23 mouse cellular contexts compared by ENCODE assay signal in the genomic region with DNA sequence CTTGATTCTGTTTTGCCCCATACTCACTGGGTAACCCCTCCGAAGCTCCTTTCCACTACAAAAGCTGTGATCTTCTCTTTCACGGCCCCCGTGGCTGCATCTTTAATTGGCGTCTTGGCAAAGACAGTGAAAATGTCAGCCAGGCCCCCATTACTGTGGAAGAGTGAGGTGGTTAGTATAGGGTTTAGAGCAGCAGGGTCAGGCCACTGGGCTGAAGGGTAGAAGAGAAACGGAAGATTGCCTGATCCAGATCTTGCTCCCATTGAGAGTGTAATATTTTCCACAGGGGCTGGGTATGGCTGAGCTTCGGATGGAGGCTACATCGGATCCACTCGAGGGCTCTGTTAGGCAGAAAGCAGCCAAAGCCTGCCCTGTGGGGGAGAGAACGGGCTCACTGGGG. TPM values are rescaled to one million over a fixed set of nuclear protein-coding genes. Genes with fewer than 3 reads are reported as not detected.
DNase-seq lines count a peak whose midpoint lies in the region; ATAC-seq and TF ChIP-seq lines count a peak whose summit lies in the region.
"Had no signal": no experiment of that assay in that cellular context is flagged by ENCODE, and none has a peak within 500 bp of the region (broad histone marks: within the 10 kb centered on the region; RNA-seq: fewer than 3 reads in every experiment).

No protein-coding gene starts in this region.

- peaks cover 62% of the 10 kb centered on the region for H3K36me3 ChIP-seq in forebrain, embryonic 13.5 days (ENCODE audit: poor library complexity, severe bottlenecking)
- peaks cover 52% of the 10 kb centered on the region for H3K36me3 ChIP-seq in forebrain, embryonic 15.5 days
- H3K36me3 ChIP-seq in heart, embryonic 13.5 days: peaks cover 64% of the 10 kb centered on the region
- H3K36me3 ChIP-seq in midbrain, embryonic 13.5 days: peaks cover 57% of the 10 kb centered on the region
- H3K36me3 ChIP-seq in midbrain, postnatal 0 days (ENCODE audit: insufficient read depth, low read length): peaks cover 56% of the 10 kb centered on the region

- H3K9me3 ChIP-seq in forebrain, embryonic 13.5 days (replicated peaks): no peaks in the 10 kb centered on the region
- H3K9me3 ChIP-seq in forebrain, embryonic 15.5 days: no peaks in the 10 kb centered on the region
- no peaks in the 10 kb centered on the region for H3K9me3 ChIP-seq in heart, embryonic 13.5 days
- no peaks in the 10 kb centered on the region for H3K9me3 ChIP-seq in midbrain, embryonic 13.5 days
- H3K9me3 ChIP-seq in midbrain, postnatal 0 days (ENCODE audit: low read length): no peaks in the 10 kb centered on the region
- H3K9me3 ChIP-seq: embryonic facial prominence, embryonic 10.5 days; embryonic facial prominence, embryonic 12.5 days; G1E had no signal

- DNase-seq in heart, postnatal 4 days: no peak
- DNase-seq in midbrain, postnatal 0 days (ENCODE audit: low spot score): no peak
- DNase-seq in testis, postnatal 10 days (ENCODE audit: low spot score): peak; percentile 37
- no peak for DNase-seq in testis, postnatal 14 days (ENCODE audit: low spot score)
- DNase-seq: adrenal gland, adult 8-10 months; adrenal gland, postnatal 36 days; B cell, adult 2 months; cerebellum, adult 11-12 months; cerebellum, adult 9-10 months; cerebellum, postnatal 10 days; cerebellum, postnatal 25 days had no signal

- no peak overlapping the region for H3K4me2 ChIP-seq in forebrain, embryonic 13.5 days
- H3K4me2 ChIP-seq in forebrain, embryonic 15.5 days (replicated peaks): no peak overlapping the region
- no peak overlapping the region for H3K4me2 ChIP-seq in heart, embryonic 13.5 days
- H3K4me2 ChIP-seq in midbrain, embryonic 13.5 days (replicated peaks): no peak overlapping the region
- no peak overlapping the region for H3K4me2 ChIP-seq in midbrain, postnatal 0 days (ENCODE audit: low read depth, low read length, poor library complexity, severe bottlenecking)
- H3K4me2 ChIP-seq: embryonic facial prominence, embryonic 12.5 days had no signal

- H3K27me3 ChIP-seq in forebrain, embryonic 13.5 days: no peaks in the 10 kb centered on the region
- no peaks in the 10 kb centered on the region for H3K27me3 ChIP-seq in forebrain, embryonic 15.5 days
- no peaks in the 10 kb centered on the region for H3K27me3 ChIP-seq in heart, embryonic 13.5 days (replicated peaks)
- H3K27me3 ChIP-seq in midbrain, embryonic 13.5 days: no peaks in the 10 kb centered on the region
- no peaks in the 10 kb centered on the region for H3K27me3 ChIP-seq in midbrain, postnatal 0 days (ENCODE audit: insufficient read depth, low read length)
- H3K27me3 ChIP-seq: CH12.LX; embryonic facial prominence, embryonic 12.5 days; Patski had no signal

- H3K4me1 ChIP-seq in forebrain, embryonic 13.5 days: peaks cover 26% of the 10 kb centered on the region
- H3K4me1 ChIP-seq in forebrain, embryonic 15.5 days: peaks cover 27% of the 10 kb centered on the region
- peaks cover 34% of the 10 kb centered on the region for H3K4me1 ChIP-seq in heart, embryonic 13.5 days
- peaks cover 30% of the 10 kb centered on the region for H3K4me1 ChIP-seq in midbrain, embryonic 13.5 days (replicated peaks)
- peaks cover 16% of the 10 kb centered on the region; the same call in 1 of the 2 replicates for H3K4me1 ChIP-seq in midbrain, postnatal 0 days (ENCODE audit: insufficient read depth, low read length)

- no peak for TF ChIP-seq CTCF in midbrain, postnatal 0 days (IDR thresholded peaks at IDR 0.05)

- 0 out of 2 replicates have a peak overlapping the region, but pooled peaks have one; percentile 26 for H3K9ac ChIP-seq in forebrain, embryonic 13.5 days
- H3K9ac ChIP-seq in forebrain, embryonic 15.5 days (replicated peaks): no peak overlapping the region
- 0 out of 2 replicates have a peak overlapping the region, but pooled peaks have one; percentile 24 for H3K9ac ChIP-seq in heart, embryonic 13.5 days
- no peak overlapping the region for H3K9ac ChIP-seq in midbrain, embryonic 13.5 days (replicated peaks)
- no peak overlapping the region for H3K9ac ChIP-seq in midbrain, postnatal 0 days (replicated peaks; ENCODE audit: low read length, poor library complexity, severe bottlenecking)
- H3K9ac ChIP-seq: embryonic facial prominence, embryonic 12.5 days had no signal

- no peak for ATAC-seq in forebrain, embryonic 13.5 days
- no peak for ATAC-seq in forebrain, embryonic 15.5 days (replicated peaks)
- ATAC-seq in heart, embryonic 13.5 days (ENCODE audit: extremely low read depth, insufficient number of reproducible peaks, low FRiP score, low TSS enrichment): no peak
- no peak for ATAC-seq in midbrain, embryonic 13.5 days
- ATAC-seq in midbrain, postnatal 0 days (ENCODE audit: low FRiP score): no peak
- ATAC-seq: activated CD4-positive, CD25-positive, alpha-beta regulatory T cell, adult 4 months; CD4-positive, CD25-positive, alpha-beta regulatory T cell, adult 4 months; forebrain, embryonic 14.5 days; Patski had no signal

- 81% methylated on average over 9 of the region's 9 CpGs for WGBS in forebrain, embryonic 13.5 days
- WGBS in forebrain, embryonic 15.5 days: 83% methylated on average over 9 of the region's 9 CpGs
- 86% methylated on average over 9 of the region's 9 CpGs for WGBS in heart, embryonic 13.5 days
- 90% methylated on average over 9 of the region's 9 CpGs for WGBS in midbrain, embryonic 13.5 days
- WGBS in midbrain, postnatal 0 days: 82% methylated on average over 9 of the region's 9 CpGs

- no peak overlapping the region for H3K4me3 ChIP-seq in forebrain, embryonic 13.5 days
- no peak overlapping the region for H3K4me3 ChIP-seq in forebrain, embryonic 15.5 days
- no peak overlapping the region for H3K4me3 ChIP-seq in heart, embryonic 13.5 days
- H3K4me3 ChIP-seq in midbrain, embryonic 13.5 days (replicated peaks): no peak overlapping the region
- H3K4me3 ChIP-seq in midbrain, postnatal 0 days (ENCODE audit: low read depth, low read length): no peak overlapping the region
- H3K4me3 ChIP-seq: embryonic facial prominence, embryonic 12.5 days had no signal

- no peak overlapping the region for H3K27ac ChIP-seq in forebrain, embryonic 13.5 days
- no peak overlapping the region for H3K27ac ChIP-seq in forebrain, embryonic 15.5 days (replicated peaks)
- no peak overlapping the region for H3K27ac ChIP-seq in heart, embryonic 13.5 days (replicated peaks)
- H3K27ac ChIP-seq in midbrain, embryonic 13.5 days: 0 out of 2 replicates have a peak overlapping the region, but pooled peaks have one; percentile 19
- no peak overlapping the region for H3K27ac ChIP-seq in midbrain, postnatal 0 days (ENCODE audit: low read depth, low read length)
- H3K27ac ChIP-seq: embryonic facial prominence, embryonic 10.5 days; embryonic facial prominence, embryonic 12.5 days had no signal

RNA-seq across cellular contexts. Expression of a gene that starts 2.3 kb away (rescaled TPM):
- polyA plus RNA-seq in forebrain, embryonic 13.5 days (2015; fragmentation: Nextera tagmentation; extraction: Ambion mirVana): 48.7 and 51.3 TPM in 2 replicates
- 57.0 and 60.7 TPM in 2 replicates for polyA plus RNA-seq in forebrain, embryonic 15.5 days (2015; fragmentation: Nextera tagmentation; extraction: Ambion mirVana)
- 131 and 140 TPM in 2 replicates for polyA plus RNA-seq in heart, embryonic 13.5 days (2015; fragmentation: Nextera tagmentation; extraction: Ambion mirVana)
- 100 to 1,000 TPM; 862 to 957 TPM for total RNA-seq in heart, postnatal 4 days (2021)
- 48.4 and 51.7 TPM in 2 replicates for polyA plus RNA-seq in midbrain, embryonic 13.5 days (2015; fragmentation: Nextera tagmentation; extraction: Ambion mirVana)
- 35.9 and 42.7 TPM in 2 replicates for total RNA-seq in midbrain, postnatal 0 days (2014; rRNA removed)
- polyA plus RNA-seq in midbrain, postnatal 0 days (2015; fragmentation: Nextera tagmentation; extraction: Ambion mirVana): 62.1 and 64.2 TPM in 2 replicates

RNA-seq across cellular contexts. Expression of a gene that starts 3.8 kb away (rescaled TPM):
- 26.2 and 31.1 TPM in 2 replicates for polyA plus RNA-seq in forebrain, embryonic 13.5 days (2015; fragmentation: Nextera tagmentation; extraction: Ambion mirVana)
- 27.8 and 29.8 TPM in 2 replicates for polyA plus RNA-seq in forebrain, embryonic 15.5 days (2015; fragmentation: Nextera tagmentation; extraction: Ambion mirVana)
- polyA plus RNA-seq in heart, embryonic 13.5 days (2015; fragmentation: Nextera tagmentation; extraction: Ambion mirVana): 4.7 and 5.1 TPM in 2 replicates
- total RNA-seq in heart, postnatal 4 days (2021): 10 to 100 TPM; 13.2 to 15.5 TPM
- polyA plus RNA-seq in midbrain, embryonic 13.5 days (2015; fragmentation: Nextera tagmentation; extraction: Ambion mirVana): 34.9 and 37.2 TPM in 2 replicates
- 256 and 269 TPM in 2 replicates for total RNA-seq in midbrain, postnatal 0 days (2014; rRNA removed)
- polyA plus RNA-seq in midbrain, postnatal 0 days (2015; fragmentation: Nextera tagmentation; extraction: Ambion mirVana): 16.1 and 18.1 TPM in 2 replicates

RNA-seq across cellular contexts. Expression of a gene that starts 12.5 kb away (rescaled TPM):
- polyA plus RNA-seq in forebrain, embryonic 13.5 days (2015; fragmentation: Nextera tagmentation; extraction: Ambion mirVana): 31.8 and 35.4 TPM in 2 replicates
- polyA plus RNA-seq in forebrain, embryonic 15.5 days (2015; fragmentation: Nextera tagmentation; extraction: Ambion mirVana): 35.3 and 37.5 TPM in 2 replicates
- 20.7 and 22.0 TPM in 2 replicates for polyA plus RNA-seq in heart, embryonic 13.5 days (2015; fragmentation: Nextera tagmentation; extraction: Ambion mirVana)
- total RNA-seq in heart, postnatal 4 days (2021): 10 to 100 TPM; 13.1 to 14.0 TPM
- polyA plus RNA-seq in midbrain, embryonic 13.5 days (2015; fragmentation: Nextera tagmentation; extraction: Ambion mirVana): 27.6 and 35.4 TPM in 2 replicates
- total RNA-seq in midbrain, postnatal 0 days (2014; rRNA removed): 31.5 and 33.3 TPM in 2 replicates
- 19.0 and 20.0 TPM in 2 replicates for polyA plus RNA-seq in midbrain, postnatal 0 days (2015; fragmentation: Nextera tagmentation; extraction: Ambion mirVana)

RNA-seq across cellular contexts. Expression of a gene that starts 17.4 kb away (rescaled TPM):
- 78.5 and 79.9 TPM in 2 replicates for polyA plus RNA-seq in forebrain, embryonic 13.5 days (2015; fragmentation: Nextera tagmentation; extraction: Ambion mirVana)
- polyA plus RNA-seq in forebrain, embryonic 15.5 days (2015; fragmentation: Nextera tagmentation; extraction: Ambion mirVana): 71.5 and 75.6 TPM in 2 replicates
- polyA plus RNA-seq in heart, embryonic 13.5 days (2015; fragmentation: Nextera tagmentation; extraction: Ambion mirVana): 43.8 and 47.9 TPM in 2 replicates
- total RNA-seq in heart, postnatal 4 days (2021): 10 to 100 TPM; 25.0 to 30.3 TPM
- 74.2 and 82.2 TPM in 2 replicates for polyA plus RNA-seq in midbrain, embryonic 13.5 days (2015; fragmentation: Nextera tagmentation; extraction: Ambion mirVana)
- total RNA-seq in midbrain, postnatal 0 days (2014; rRNA removed): 42.4 and 45.2 TPM in 2 replicates
- polyA plus RNA-seq in midbrain, postnatal 0 days (2015; fragmentation: Nextera tagmentation; extraction: Ambion mirVana): 37.6 and 40.0 TPM in 2 replicates

RNA-seq across cellular contexts. Expression of a gene that starts 22.0 kb away (rescaled TPM):
- 598 and 670 TPM in 2 replicates for polyA plus RNA-seq in forebrain, embryonic 13.5 days (2015; fragmentation: Nextera tagmentation; extraction: Ambion mirVana)
- polyA plus RNA-seq in forebrain, embryonic 15.5 days (2015; fragmentation: Nextera tagmentation; extraction: Ambion mirVana): 610 and 626 TPM in 2 replicates
- polyA plus RNA-seq in heart, embryonic 13.5 days (2015; fragmentation: Nextera tagmentation; extraction: Ambion mirVana): 456 and 466 TPM in 2 replicates
- 100 to 1,000 TPM; 271 TPM for total RNA-seq in heart, postnatal 4 days (2021)
- 611 and 625 TPM in 2 replicates for polyA plus RNA-seq in midbrain, embryonic 13.5 days (2015; fragmentation: Nextera tagmentation; extraction: Ambion mirVana)
- 197 and 226 TPM in 2 replicates for total RNA-seq in midbrain, postnatal 0 days (2014; rRNA removed)
- 501 and 511 TPM in 2 replicates for polyA plus RNA-seq in midbrain, postnatal 0 days (2015; fragmentation: Nextera tagmentation; extraction: Ambion mirVana)

Comparison
In these comparisons a context has a peak if more than half of its experiments do, and no peak if none do; other contexts are left out.
1. H3K9ac ChIP-seq: peak in forebrain, embryonic 13.5 days (single experiment) and heart, embryonic 13.5 days (single experiment); none in forebrain, embryonic 15.5 days (single experiment), midbrain, embryonic 13.5 days (single experiment) and midbrain, postnatal 0 days (single experiment).